Mouse (Mus musculus): ENCODE results near the gene Tmem30b.

GRCm38 (mm10) chr12:73543191-73543590 is 3.0 kb downstream of the Tmem30b start:
- TF ChIP-seq CTCF (IDR thresholded peaks at IDR 0.05; ENCODE audit: borderline replicate concordance, insufficient read depth, low read length) (no peak), POLR2A (IDR thresholded peaks at IDR 0.05; ENCODE audit: low read depth, low read length) (no peak)
